Mouse (Mus musculus) CH12.LX (cell line): ENCODE results near the gene Hexim2.

Experiments used
- CTCF ChIP-seq, 2 experiments: IDR thresholded peaks in 1 of 2; conservative IDR thresholded peaks in 1 of 2; 2 replicates each; pipeline ENCODE4 v1.5.1; 2011 to 2012; ENCODE audit warnings: low read depth in 2 of 2, low read length in 2 of 2, improper control_type of control experiment in 1 of 2, inconsistent platforms in 1 of 2, mild to moderate bottlenecking in 1 of 2, moderate library complexity in 1 of 2
- EP300 ChIP-seq: IDR thresholded peaks from 2 replicates; pipeline ENCODE4 v1.6.1; 2011; ENCODE audit warnings: low read length, improper control_type of control experiment
- IRF4 ChIP-seq: IDR thresholded peaks from 2 replicates; pipeline ENCODE4 v1.6.1; 2014; ENCODE audit warnings: low read depth, mild to moderate bottlenecking, inconsistent platforms, low read length, improper control_type of control experiment
- JUN ChIP-seq: IDR thresholded peaks from 2 replicates; pipeline ENCODE4 v1.6.1; 2011; ENCODE audit warnings: low read depth, mild to moderate bottlenecking, low read length, improper control_type of control experiment, moderate library complexity; ENCODE audit not compliant: insufficient read depth
- POLR2A ChIP-seq: IDR thresholded peaks from 2 replicates; pipeline ENCODE4 v1.6.1; 2011; ENCODE audit warnings: low read depth, mild to moderate bottlenecking, improper control_type of control experiment, low read length
- TCF12 ChIP-seq: IDR thresholded peaks from 2 replicates; pipeline ENCODE4 v1.6.1; 2014; ENCODE audit warnings: low read depth, mild to moderate bottlenecking, inconsistent platforms, low read length, improper control_type of control experiment

GRCm38 (mm10) chr11:103112552-103112912 lies 19.7 kb upstream of the Hexim2 start:
- TF ChIP-seq IRF4 (no peak), CTCF (conservative IDR thresholded peaks at IDR 0.05 in 1 of 2, IDR thresholded peaks at IDR 0.05 in 1 of 2; ENCODE audit: low read depth in 2 of 2, low read length in 2 of 2) (no peak), POLR2A (0 out of 2 replicates have a peak, but pooled peaks have one; percentile 5), EP300 (no peak), TCF12 (no peak), JUN (no peak)
